Mouse (Mus musculus) E14TG2a.4 (cell line): Measurements from ENCODE around the gene Hdac9.

Experiments
- CTCF ChIP-seq: conservative IDR thresholded peaks from 2 replicates; pipeline ENCODE4 v1.5.1; 2014; ENCODE audit warnings: low read length
- NANOG ChIP-seq: IDR thresholded peaks from 2 replicates; pipeline ENCODE4 v1.6.1; 2014; ENCODE audit warnings: borderline replicate concordance, low read length, mixed read lengths
- POU5F1 ChIP-seq: IDR thresholded peaks from 2 replicates; pipeline ENCODE4 v1.6.1; 2014; ENCODE audit warnings: low read length, borderline replicate concordance

DNA sequence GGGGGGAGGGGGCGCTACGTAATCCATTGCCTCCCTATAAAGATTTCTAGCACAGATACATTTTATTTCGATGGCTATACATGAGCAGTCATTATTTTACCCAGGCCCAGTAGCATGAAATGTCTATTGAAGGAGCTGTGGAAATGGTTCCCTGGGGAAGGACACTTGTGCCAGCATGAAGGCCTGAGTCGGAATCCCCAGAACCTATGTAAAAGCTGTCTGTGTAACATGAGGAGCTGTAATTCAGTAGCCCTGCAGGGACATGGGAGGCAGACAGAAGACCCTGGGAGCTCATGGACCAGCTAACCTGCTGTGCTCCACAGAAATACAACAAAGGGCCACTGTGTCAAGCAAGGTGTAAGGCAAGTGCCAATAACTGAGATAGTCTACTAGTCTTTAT is 75.7 kb downstream of the Hdac9 start:
- TF ChIP-seq CTCF (no peak), POU5F1 (no peak), NANOG (no peak)
